Mouse (Mus musculus): Measurements from ENCODE around the gene 2310011J03Rik. TPM values are rescaled to one million over a fixed set of nuclear protein-coding genes. Genes with fewer than 3 reads are reported as not detected.

The 2310011J03Rik gene
- polyA plus RNA-seq, 1 experiment = 44.0 TPM

- TF ChIP-seq SRF (IDR thresholded peaks at IDR 0.05; ENCODE audit: control insufficient read depth, insufficient read length, low read depth) = no peak
- peak; percentile 89 for TF ChIP-seq POLR2AphosphoS2 (IDR thresholded peaks at IDR 0.05; ENCODE audit: insufficient read length, low read depth)
- TF ChIP-seq TCF12 (IDR thresholded peaks at IDR 0.05; ENCODE audit: insufficient read depth, poor library complexity, severe bottlenecking) = no peak
- H3ac ChIP-seq (ENCODE audit: control insufficient read depth, insufficient read length) = no peak overlapping the region
- no peak overlapping the region for H3K4me3 ChIP-seq
- H3K27me3 ChIP-seq (ENCODE audit: control insufficient read depth, insufficient read depth, insufficient read length) = peaks cover 13% of the 10 kb centered on the region
- peaks cover 16% of the 10 kb centered on the region for H3K36me3 ChIP-seq (ENCODE audit: control insufficient read depth, insufficient read depth)
- peaks cover 15% of the 10 kb centered on the region for H3K79me2 ChIP-seq (ENCODE audit: control insufficient read depth, insufficient read depth)
- H3K4me2 ChIP-seq (ENCODE audit: low read depth) = no peak overlapping the region
These were observed 25.5 kb downstream of the 2310011J03Rik start for GRCm38 (mm10) chr10:80294788-80295303.

DNA sequence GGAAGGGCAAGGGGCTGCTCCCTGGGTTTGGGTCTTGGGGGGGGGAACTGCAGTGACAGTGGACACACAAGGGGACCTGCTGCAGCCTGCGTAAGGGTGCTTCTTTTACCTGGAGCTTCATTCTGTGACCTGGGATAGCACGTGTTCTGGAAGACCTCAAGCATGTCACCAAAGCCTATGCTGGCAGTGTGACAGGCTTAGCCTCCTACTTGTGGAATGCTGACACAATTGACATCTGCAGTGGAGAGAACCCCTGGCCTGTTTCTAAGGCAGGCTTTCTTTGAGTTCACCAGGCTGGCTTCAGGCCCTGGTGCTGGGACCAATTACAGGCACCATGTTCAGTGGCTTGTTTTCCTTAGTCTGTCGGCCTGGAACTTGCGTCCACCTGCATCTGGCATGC is 26.0 kb downstream of the 2310011J03Rik start:
- Histone ChIP-seq H3K4me3 (peak overlapping the region; percentile 94), H3K79me2 (ENCODE audit: control insufficient read depth, insufficient read depth) (peaks cover 15% of the 10 kb centered on the region), H3ac (ENCODE audit: control insufficient read depth, insufficient read length) (no peak overlapping the region), H3K4me2 (ENCODE audit: low read depth) (peak overlapping the region; percentile 80), H3K27me3 (ENCODE audit: control insufficient read depth, insufficient read depth, insufficient read length) (peaks cover 7% of the 10 kb centered on the region), H3K36me3 (ENCODE audit: control insufficient read depth, insufficient read depth) (peaks cover 16% of the 10 kb centered on the region)
- no peak for TF ChIP-seq CEBPB (IDR thresholded peaks at IDR 0.05; ENCODE audit: insufficient read depth, poor library complexity, severe bottlenecking)
- TF ChIP-seq POLR2A (IDR thresholded peaks at IDR 0.05; ENCODE audit: insufficient read length, low read depth) = peak; percentile 44
- TF ChIP-seq TCF3 (IDR thresholded peaks at IDR 0.05; ENCODE audit: insufficient read length, low read depth) = no peak
- TF ChIP-seq POLR2AphosphoS2 (IDR thresholded peaks at IDR 0.05; ENCODE audit: insufficient read length, low read depth) = no peak
- no peak for TF ChIP-seq TCF12 (IDR thresholded peaks at IDR 0.05; ENCODE audit: insufficient read depth, poor library complexity, severe bottlenecking)
- no peak for TF ChIP-seq SRF (IDR thresholded peaks at IDR 0.05; ENCODE audit: control insufficient read depth, insufficient read length, low read depth)
- no peak for TF ChIP-seq REST (IDR thresholded peaks at IDR 0.05; ENCODE audit: insufficient read depth, insufficient read length)
- TF ChIP-seq MYOD1 (IDR thresholded peaks at IDR 0.05; ENCODE audit: control insufficient read depth in 1 of 3, insufficient read length in 2 of 3, low read depth in 2 of 3) = no peak

GRCm38 (mm10) chr10:80293325-80293724 is 27.0 kb downstream of the 2310011J03Rik start:
- Histone ChIP-seq H3K27me3 (ENCODE audit: control insufficient read depth, insufficient read depth, insufficient read length) (no peaks in the 10 kb centered on the region), H3ac (ENCODE audit: control insufficient read depth, insufficient read length) (peak overlapping the region; percentile 67), H3K36me3 (ENCODE audit: control insufficient read depth, insufficient read depth) (peaks cover 22% of the 10 kb centered on the region), H3K79me2 (ENCODE audit: control insufficient read depth, insufficient read depth) (peaks cover 15% of the 10 kb centered on the region), H3K4me2 (ENCODE audit: low read depth) (peak overlapping the region; percentile 80), H3K4me3 (peak overlapping the region; percentile 94)
- TF ChIP-seq REST (IDR thresholded peaks at IDR 0.05; ENCODE audit: insufficient read depth, insufficient read length) (no peak), E2F4 (IDR thresholded peaks at IDR 0.05; ENCODE audit: insufficient read depth) (no peak)

GRCm38 (mm10) chr10:80292251-80293146 is 27.8 kb downstream of the 2310011J03Rik start, which contains the start of gene Rps15:
Gene Rps15 (plus strand): TSS chr10:80292453.
- TF ChIP-seq CEBPB (IDR thresholded peaks at IDR 0.05; ENCODE audit: insufficient read depth, poor library complexity, severe bottlenecking) = no peak
- no peak for TF ChIP-seq TCF3 (IDR thresholded peaks at IDR 0.05; ENCODE audit: insufficient read length, low read depth)
- no peak for TF ChIP-seq REST (IDR thresholded peaks at IDR 0.05; ENCODE audit: insufficient read depth, insufficient read length)
- no peak for TF ChIP-seq E2F4 (IDR thresholded peaks at IDR 0.05; ENCODE audit: insufficient read depth)
- TF ChIP-seq POLR2A (IDR thresholded peaks at IDR 0.05; ENCODE audit: insufficient read length, low read depth) = peak; percentile 97
- TF ChIP-seq MYOG (IDR thresholded peaks at IDR 0.05; ENCODE audit: control insufficient read depth in 1 of 3, insufficient read depth in 1 of 3, insufficient read length in 2 of 3, low read depth in 2 of 3) = peak in 1 of 3 experiments; percentile 28
- no peak for TF ChIP-seq MAX (IDR thresholded peaks at IDR 0.05; ENCODE audit: low read depth)
- no peak for TF ChIP-seq USF1 (IDR thresholded peaks at IDR 0.05; ENCODE audit: low read depth)
- no peak for TF ChIP-seq MYOD1 (IDR thresholded peaks at IDR 0.05; ENCODE audit: control insufficient read depth in 1 of 3, insufficient read length in 2 of 3, low read depth in 2 of 3)
- peak; percentile 98 for TF ChIP-seq POLR2AphosphoS2 (IDR thresholded peaks at IDR 0.05; ENCODE audit: insufficient read length, low read depth)
- no peak for TF ChIP-seq TCF12 (IDR thresholded peaks at IDR 0.05; ENCODE audit: insufficient read depth, poor library complexity, severe bottlenecking)
- TF ChIP-seq SRF (IDR thresholded peaks at IDR 0.05; ENCODE audit: control insufficient read depth, insufficient read length, low read depth) = peak; percentile 51

DNA sequence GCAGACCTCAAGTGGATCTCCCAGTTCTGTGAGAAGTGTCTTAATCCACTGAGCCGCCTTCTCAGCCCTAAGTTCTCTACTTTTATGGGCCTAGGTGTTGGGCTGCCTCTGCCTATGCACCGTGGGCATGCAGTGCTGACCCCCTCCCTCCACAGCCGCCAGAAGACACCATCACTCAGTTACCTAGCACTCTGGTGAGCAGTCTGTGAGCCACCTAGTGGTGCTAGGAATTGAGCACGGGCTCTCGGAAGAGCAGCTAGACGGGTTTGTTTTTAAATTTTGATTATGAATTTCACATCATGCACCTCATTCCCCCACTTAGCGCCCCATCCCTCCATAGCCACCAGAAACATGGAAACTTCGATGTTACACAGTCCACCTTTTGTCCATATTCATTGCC is 31.7 kb downstream of the 2310011J03Rik start:
- no peak overlapping the region for H3ac ChIP-seq (ENCODE audit: control insufficient read depth, insufficient read length)
- no peaks in the 10 kb centered on the region for H3K27me3 ChIP-seq (ENCODE audit: control insufficient read depth, insufficient read depth, insufficient read length)
- H3K79me2 ChIP-seq (ENCODE audit: control insufficient read depth, insufficient read depth) = peaks cover 13% of the 10 kb centered on the region
- peaks cover 14% of the 10 kb centered on the region for H3K36me3 ChIP-seq (ENCODE audit: control insufficient read depth, insufficient read depth)
- peak; percentile 44 for TF ChIP-seq POLR2AphosphoS2 (IDR thresholded peaks at IDR 0.05; ENCODE audit: insufficient read length, low read depth)
- TF ChIP-seq MYOG (IDR thresholded peaks at IDR 0.05; ENCODE audit: control insufficient read depth in 1 of 3, insufficient read depth in 1 of 3, insufficient read length in 2 of 3, low read depth in 2 of 3) = no peak
- H3K4me3 ChIP-seq = no peak overlapping the region
- H3K4me2 ChIP-seq (ENCODE audit: low read depth) = no peak overlapping the region

More at GRCm38 (mm10) chr10:80292251-80293146, 27.8 kb downstream of the 2310011J03Rik start, which contains the start of gene Rps15:
- H3K36me3 ChIP-seq (ENCODE audit: control insufficient read depth, insufficient read depth) = peaks cover 23% of the 10 kb centered on the region
- H3K4me2 ChIP-seq (ENCODE audit: low read depth) = peak within 1 kb of the TSS; percentile 84
- peaks cover 15% of the 10 kb centered on the region for H3K79me2 ChIP-seq (ENCODE audit: control insufficient read depth, insufficient read depth)
- H3K27me3 ChIP-seq (ENCODE audit: control insufficient read depth, insufficient read depth, insufficient read length) = no peaks in the 10 kb centered on the region
- peak within 1 kb of the TSS; percentile 67 for H3ac ChIP-seq (ENCODE audit: control insufficient read depth, insufficient read length)
- H3K4me3 ChIP-seq = peak within 1 kb of the TSS; percentile 94
